Mouse (Mus musculus): ENCODE data around the gene BC055324. TPM values are rescaled to one million over a fixed set of nuclear protein-coding genes. Genes with fewer than 3 reads are reported as not detected.
A peak's percentile ranks its signal among the peaks of the same experiment; 100 is the strongest.

BC055324 gene
- polyA plus RNA-seq, 1 experiment = 12.6 TPM

- Histone ChIP-seq H3K4me3 (ENCODE audit: insufficient read depth, low read length) (no peak overlapping the region), H3K27ac (ENCODE audit: insufficient read depth, low read length) (no peak overlapping the region), H3K4me1 (ENCODE audit: control insufficient read depth, insufficient read depth, low read length) (no peaks in the 10 kb centered on the region)
- no peak for TF ChIP-seq POLR2A (IDR thresholded peaks at IDR 0.05; ENCODE audit: low read depth, low read length)
- no peak for TF ChIP-seq CTCF (IDR thresholded peaks at IDR 0.05; ENCODE audit: borderline replicate concordance, insufficient read depth, low read length)
These were observed 77.0 kb downstream of the BC055324 start for GRCm38 (mm10) chr1:163917349-163918160.

- H3K27ac ChIP-seq (ENCODE audit: insufficient read depth, low read length) = no peak overlapping the region
- TF ChIP-seq CTCF (IDR thresholded peaks at IDR 0.05; ENCODE audit: borderline replicate concordance, insufficient read depth, low read length) (no peak), POLR2A (IDR thresholded peaks at IDR 0.05; ENCODE audit: low read depth, low read length) (no peak)
- no peak overlapping the region for H3K4me3 ChIP-seq (ENCODE audit: insufficient read depth, low read length)
- peaks cover 2% of the 10 kb centered on the region; the same call in 1 of the 2 replicates for H3K4me1 ChIP-seq (ENCODE audit: control insufficient read depth, insufficient read depth, low read length)
These were observed 82.6 kb downstream of the BC055324 start for GRCm38 (mm10) chr1:163911981-163912380.

- Histone ChIP-seq H3K27ac (ENCODE audit: insufficient read depth, low read length) (no peak overlapping the region), H3K4me3 (ENCODE audit: insufficient read depth, low read length) (no peak overlapping the region), H3K4me1 (ENCODE audit: control insufficient read depth, insufficient read depth, low read length) (peaks cover 4% of the 10 kb centered on the region; the same call in 1 of the 2 replicates)
- TF ChIP-seq POLR2A (IDR thresholded peaks at IDR 0.05; ENCODE audit: low read depth, low read length) (no peak), CTCF (IDR thresholded peaks at IDR 0.05; ENCODE audit: borderline replicate concordance, insufficient read depth, low read length) (no peak)
These were observed 83.8 kb downstream of the BC055324 start for GRCm38 (mm10) chr1:163910785-163911184.

- Histone ChIP-seq H3K4me1 (ENCODE audit: control insufficient read depth, insufficient read depth, low read length) (peaks cover 4% of the 10 kb centered on the region; the same call in 1 of the 2 replicates), H3K4me3 (ENCODE audit: insufficient read depth, low read length) (no peak overlapping the region), H3K27ac (ENCODE audit: insufficient read depth, low read length) (no peak overlapping the region)
- TF ChIP-seq POLR2A (IDR thresholded peaks at IDR 0.05; ENCODE audit: low read depth, low read length) = no peak
- TF ChIP-seq CTCF (IDR thresholded peaks at IDR 0.05; ENCODE audit: borderline replicate concordance, insufficient read depth, low read length) = no peak
These were observed 84.3 kb downstream of the BC055324 start for GRCm38 (mm10) chr1:163910343-163910742.

- Histone ChIP-seq H3K27ac (ENCODE audit: insufficient read depth, low read length) (peak overlapping the region; percentile 100), H3K4me1 (ENCODE audit: control insufficient read depth, insufficient read depth, low read length) (peaks cover 4% of the 10 kb centered on the region; the same call in 1 of the 2 replicates), H3K4me3 (ENCODE audit: insufficient read depth, low read length) (no peak overlapping the region)
- TF ChIP-seq POLR2A (IDR thresholded peaks at IDR 0.05; ENCODE audit: low read depth, low read length) (no peak), CTCF (IDR thresholded peaks at IDR 0.05; ENCODE audit: borderline replicate concordance, insufficient read depth, low read length) (no peak)
These were observed 86.2 kb downstream of the BC055324 start for GRCm38 (mm10) chr1:163908389-163908788.

- Histone ChIP-seq H3K27ac (ENCODE audit: insufficient read depth, low read length) (peak overlapping the region; percentile 100), H3K4me3 (ENCODE audit: insufficient read depth, low read length) (no peak overlapping the region), H3K4me1 (ENCODE audit: control insufficient read depth, insufficient read depth, low read length) (peaks cover 4% of the 10 kb centered on the region; the same call in 1 of the 2 replicates)
- TF ChIP-seq CTCF (IDR thresholded peaks at IDR 0.05; ENCODE audit: borderline replicate concordance, insufficient read depth, low read length) (no peak), POLR2A (IDR thresholded peaks at IDR 0.05; ENCODE audit: low read depth, low read length) (no peak)
These were observed 87.4 kb downstream of the BC055324 start for GRCm38 (mm10) chr1:163907007-163907811.

GRCm38 (mm10) chr1:163903411-163903810 is 91.2 kb downstream of the BC055324 start:
- H3K27ac ChIP-seq (ENCODE audit: insufficient read depth, low read length) = no peak overlapping the region
- no peak overlapping the region for H3K4me3 ChIP-seq (ENCODE audit: insufficient read depth, low read length)
- H3K4me1 ChIP-seq (ENCODE audit: control insufficient read depth, insufficient read depth, low read length) = peaks cover 4% of the 10 kb centered on the region; the same call in 1 of the 2 replicates
- TF ChIP-seq POLR2A (IDR thresholded peaks at IDR 0.05; ENCODE audit: low read depth, low read length) (no peak), CTCF (IDR thresholded peaks at IDR 0.05; ENCODE audit: borderline replicate concordance, insufficient read depth, low read length) (no peak)

GRCm38 (mm10) chr1:163900168-163900567 is 94.4 kb downstream of the BC055324 start:
- peaks cover 2% of the 10 kb centered on the region; the same call in 1 of the 2 replicates for H3K4me1 ChIP-seq (ENCODE audit: control insufficient read depth, insufficient read depth, low read length)
- no peak overlapping the region for H3K4me3 ChIP-seq (ENCODE audit: insufficient read depth, low read length)
- no peak overlapping the region for H3K27ac ChIP-seq (ENCODE audit: insufficient read depth, low read length)
- TF ChIP-seq POLR2A (IDR thresholded peaks at IDR 0.05; ENCODE audit: low read depth, low read length) = no peak
- no peak for TF ChIP-seq CTCF (IDR thresholded peaks at IDR 0.05; ENCODE audit: borderline replicate concordance, insufficient read depth, low read length)

GRCm38 (mm10) chr1:163899575-163899974 is 95.0 kb downstream of the BC055324 start:
- peak overlapping the region; percentile 81 for H3K27ac ChIP-seq (ENCODE audit: insufficient read depth, low read length)
- H3K4me1 ChIP-seq (ENCODE audit: control insufficient read depth, insufficient read depth, low read length) = peaks cover 2% of the 10 kb centered on the region; the same call in 1 of the 2 replicates
- no peak overlapping the region for H3K4me3 ChIP-seq (ENCODE audit: insufficient read depth, low read length)
- no peak for TF ChIP-seq POLR2A (IDR thresholded peaks at IDR 0.05; ENCODE audit: low read depth, low read length)
- TF ChIP-seq CTCF (IDR thresholded peaks at IDR 0.05; ENCODE audit: borderline replicate concordance, insufficient read depth, low read length) = no peak

All from embryonic fibroblast, embryonic 13.5 days (primary cell).